Mouse (Mus musculus) lung, adult 2 months (tissue): ENCODE data around the gene Gm4881. TPM values are rescaled to one million over a fixed set of nuclear protein-coding genes. Genes with fewer than 3 reads are reported as not detected.

ENCODE experiments used
- DNase-seq: peaks from one replicate; pipeline ENCODE4 v3.0.0; 2022
- H3K4me1 ChIP-seq: fragments of 200-500 bp; 2 replicates; pipeline ENCODE4 v1.6.1; 2011; ENCODE audit warnings: low read length; ENCODE audit not compliant: control insufficient read depth, insufficient read depth
- H3K4me3 ChIP-seq: fragments of 200-500 bp; replicated peaks from 2 replicates; pipeline ENCODE3; 2011; ENCODE audit warnings: low read depth, mild to moderate bottlenecking, control low read depth, low read length; ENCODE audit errors: extremely low read depth
- CTCF ChIP-seq: fragments of 200-500 bp; IDR thresholded peaks from 2 replicates; pipeline ENCODE4 v1.5.1; 2011; ENCODE audit warnings: mild to moderate bottlenecking, low read length, control low read depth; ENCODE audit not compliant: insufficient read depth
- POLR2A ChIP-seq: fragments of 200-500 bp; IDR thresholded peaks from 2 replicates; pipeline ENCODE4 v1.6.1; 2011; ENCODE audit warnings: low read depth, mild to moderate bottlenecking, control low read depth, low read length, borderline replicate concordance; ENCODE audit errors: extremely low read depth
- WGBS: fragments of 180-500 bp; shearing (Covaris S2); methylation state at CpG from one replicate; pipeline ENCODE4 v1.1.7; 2018; 5-methylcytosine and 5-hydroxymethylcytosine counted together
- polyA plus RNA-seq: library from polyadenylated mRNA; depleted of rRNA; stranded (reverse); fragments of >200 nt; gene quantifications from 2 replicates; pipeline ENCODE4 v1.2.3, GENCODE M21; 2012; rRNA removed

The Gm4881 gene
- not detected in 2 replicates for polyA plus RNA-seq

DNA sequence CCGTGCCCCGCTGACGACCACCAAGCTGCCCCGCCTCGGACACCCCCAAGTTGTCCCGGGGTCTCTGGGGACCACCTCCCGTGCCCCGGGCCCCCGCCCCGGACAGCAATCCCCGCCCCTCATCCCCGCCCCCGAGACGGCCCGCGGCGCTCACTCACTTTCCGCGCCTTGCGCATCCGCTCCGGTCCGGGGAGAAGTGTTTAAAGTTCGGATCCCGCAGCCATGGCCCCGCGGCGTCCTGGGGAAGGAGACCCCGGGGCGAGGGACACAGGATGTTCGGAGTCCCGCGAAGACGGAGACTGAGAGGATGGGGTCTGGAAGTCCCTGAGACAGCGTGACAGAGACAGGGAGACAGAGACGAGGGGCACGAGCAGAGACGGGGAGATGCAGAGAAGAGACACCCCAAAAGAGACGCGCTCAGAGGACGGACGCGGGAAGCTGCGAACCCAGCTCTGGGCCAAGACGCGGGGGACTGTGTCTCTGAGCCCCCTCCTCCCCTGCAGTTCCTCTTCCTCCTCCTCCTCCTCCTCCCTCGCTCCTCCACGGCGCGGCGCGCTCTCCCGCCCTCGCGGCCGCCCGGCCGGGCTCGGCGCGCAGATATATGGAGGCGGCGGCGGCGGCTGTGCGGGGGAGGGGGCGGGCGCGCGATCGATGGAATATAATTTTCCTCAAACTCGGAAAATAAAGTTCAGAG, at the start of gene Gm4881:
Gm4881 (minus strand) TSS at position 238 of the 694 bp plus-strand sequence.
- Histone ChIP-seq H3K4me1 (peaks cover 2% of the 10 kb centered on the region; the same call in 1 of the 2 replicates), H3K4me3 (no peak within 1 kb of the TSS)
- no peak for TF ChIP-seq POLR2A
- no peak for TF ChIP-seq CTCF
- no peak for DNase-seq
- 2% methylated on average over 72 of the region's 72 CpGs for WGBS

DNA sequence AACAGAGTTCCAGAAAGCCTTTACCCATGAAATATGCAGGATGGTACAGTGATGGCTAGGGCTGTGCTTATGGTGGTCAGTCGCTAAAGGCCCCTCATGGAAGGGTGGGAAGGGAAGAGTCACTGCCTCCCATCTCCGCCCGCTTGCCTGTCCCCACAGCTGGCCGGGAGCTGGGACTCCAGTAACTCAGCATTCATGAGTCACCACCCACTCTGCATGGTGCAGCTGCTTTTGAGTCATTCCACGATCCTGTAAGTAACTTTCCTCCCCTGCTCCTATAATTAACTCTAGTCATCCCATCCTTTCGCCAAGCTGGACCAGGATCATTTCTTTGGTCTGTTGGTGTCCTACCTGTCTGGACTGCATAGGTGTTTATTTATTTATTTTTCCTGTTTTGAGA, 48.8 kb upstream of the Gm4881 start:
- no peaks in the 10 kb centered on the region for H3K4me1 ChIP-seq
- TF ChIP-seq CTCF (no peak), POLR2A (no peak)
- DNase-seq = no peak
- no peak overlapping the region for H3K4me3 ChIP-seq
- 73% methylated on average over 6 of the region's 6 CpGs for WGBS

DNA sequence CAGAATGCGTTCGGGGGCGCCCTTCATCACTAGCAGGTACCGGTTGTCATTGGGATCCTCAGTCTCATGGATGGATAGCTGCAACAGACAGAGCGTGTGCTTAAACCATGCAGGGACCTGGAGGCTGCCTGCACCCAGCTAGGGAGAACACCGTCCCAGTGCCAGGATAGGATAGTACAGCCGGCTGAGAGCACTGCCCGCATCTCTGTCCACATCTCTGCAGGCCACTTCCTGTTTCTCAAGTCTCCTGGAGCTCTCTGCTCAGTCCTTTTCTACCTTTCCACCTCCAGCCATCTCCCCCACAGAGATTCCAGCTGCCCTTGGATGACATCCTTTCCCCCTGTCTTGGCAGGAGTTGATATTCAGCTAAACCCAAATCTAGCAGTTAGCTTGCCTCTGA, 46.2 kb upstream of the Gm4881 start:
- WGBS = 79% methylated on average over 8 of the region's 8 CpGs

DNA sequence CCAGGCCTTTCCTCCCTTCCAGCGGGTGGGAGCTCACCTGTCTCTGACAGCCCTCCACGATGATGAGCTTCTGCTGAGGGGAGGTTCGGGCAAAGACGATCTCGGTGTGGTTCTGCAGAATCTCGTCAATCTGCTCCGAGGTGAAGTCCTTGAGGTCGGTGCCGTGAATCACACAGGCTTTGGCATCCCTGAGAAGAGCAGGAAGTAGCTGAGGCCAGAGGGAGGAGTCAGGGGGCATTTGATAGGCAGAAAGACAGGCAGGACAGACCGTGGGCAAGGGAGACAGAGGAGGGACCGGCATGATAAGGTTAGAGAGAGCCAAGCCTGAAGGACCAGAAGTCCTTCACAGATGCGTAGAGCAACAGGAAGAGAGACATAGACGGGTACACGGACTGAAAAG, 43.6 kb upstream of the Gm4881 start:
- TF ChIP-seq POLR2A (no peak), CTCF (no peak)
- DNase-seq = no peak
- H3K4me1 ChIP-seq = no peaks in the 10 kb centered on the region
- 70% methylated on average over 14 of the region's 14 CpGs for WGBS
- H3K4me3 ChIP-seq = no peak overlapping the region

More for the DNA sequence above, 46.2 kb upstream of the Gm4881 start:
- no peak overlapping the region for H3K4me3 ChIP-seq
- no peaks in the 10 kb centered on the region for H3K4me1 ChIP-seq
- TF ChIP-seq POLR2A (no peak), CTCF (no peak)
- DNase-seq = no peak

DNA sequence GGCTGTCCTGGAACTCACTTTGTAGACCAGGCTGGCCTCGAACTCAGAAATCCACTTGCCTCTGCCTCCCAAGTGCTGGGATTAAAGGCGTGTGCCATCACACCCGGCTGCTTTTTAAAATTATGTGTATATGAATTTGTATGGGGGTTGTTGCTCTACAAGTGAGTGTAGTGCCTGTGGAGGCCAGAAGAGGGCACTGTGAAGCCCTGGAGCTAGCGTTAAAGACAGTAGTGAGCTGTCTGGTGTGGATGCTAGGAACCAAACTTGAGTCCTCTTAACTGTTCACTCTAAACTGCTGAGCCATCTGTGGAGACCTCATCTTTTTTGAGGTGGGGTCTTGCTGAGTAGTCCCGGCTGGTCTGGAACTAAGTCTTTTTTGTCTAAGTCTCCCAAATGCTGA, 41.5 kb upstream of the Gm4881 start:
- Histone ChIP-seq H3K4me1 (no peaks in the 10 kb centered on the region), H3K4me3 (no peak overlapping the region)
- no peak for DNase-seq
- 69% methylated on average over 5 of the region's 5 CpGs for WGBS
- no peak for TF ChIP-seq CTCF
- TF ChIP-seq POLR2A = no peak

DNA sequence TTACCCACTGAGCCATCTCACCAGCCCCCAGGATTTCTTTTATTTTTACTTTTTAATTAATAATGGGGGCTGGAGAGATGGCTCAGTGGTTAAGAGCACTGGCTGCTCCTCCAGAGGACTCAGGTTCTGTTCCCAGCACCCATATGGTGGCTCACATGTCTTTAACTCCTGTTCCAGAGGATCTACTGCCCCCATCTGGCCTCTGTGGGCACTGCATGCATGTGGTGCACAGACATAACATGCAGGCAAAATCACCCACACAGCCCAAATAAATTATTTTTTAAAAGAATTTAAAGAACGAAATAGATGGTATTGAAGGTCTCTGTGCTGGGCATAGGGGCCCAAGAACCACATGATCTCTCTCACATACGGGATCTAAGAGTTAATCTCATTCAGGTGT, 40.0 kb upstream of the Gm4881 start:
- no peaks in the 10 kb centered on the region for H3K4me1 ChIP-seq
- no peak overlapping the region for H3K4me3 ChIP-seq
- no peak for DNase-seq
- WGBS = 86% methylated on average over 2 of the region's 2 CpGs
- no peak for TF ChIP-seq CTCF
- TF ChIP-seq POLR2A = no peak

DNA sequence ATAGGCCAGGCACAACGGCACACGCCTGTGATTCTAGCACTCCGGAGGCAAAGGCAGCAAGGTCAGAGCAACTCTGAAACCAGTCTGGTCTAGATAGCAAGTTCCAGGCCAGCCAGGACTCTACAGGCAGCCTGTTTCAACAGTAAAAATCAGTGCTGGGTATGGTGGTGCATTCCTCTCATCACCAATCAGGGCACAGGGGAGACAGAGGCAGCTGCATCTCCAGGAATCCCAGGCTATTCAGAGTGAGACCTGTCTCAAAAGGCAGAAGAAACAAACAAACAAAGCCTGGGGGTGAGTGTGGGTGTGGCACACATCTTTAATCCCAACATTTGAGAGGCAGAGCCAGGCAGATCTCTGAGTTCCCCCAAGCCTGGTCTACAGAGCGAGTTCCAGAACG, 39.1 kb upstream of the Gm4881 start:
- H3K4me1 ChIP-seq = no peaks in the 10 kb centered on the region
- 80% methylated on average over 5 of the region's 5 CpGs for WGBS
- no peak for DNase-seq
- TF ChIP-seq CTCF (no peak), POLR2A (no peak)
- no peak overlapping the region for H3K4me3 ChIP-seq

DNA sequence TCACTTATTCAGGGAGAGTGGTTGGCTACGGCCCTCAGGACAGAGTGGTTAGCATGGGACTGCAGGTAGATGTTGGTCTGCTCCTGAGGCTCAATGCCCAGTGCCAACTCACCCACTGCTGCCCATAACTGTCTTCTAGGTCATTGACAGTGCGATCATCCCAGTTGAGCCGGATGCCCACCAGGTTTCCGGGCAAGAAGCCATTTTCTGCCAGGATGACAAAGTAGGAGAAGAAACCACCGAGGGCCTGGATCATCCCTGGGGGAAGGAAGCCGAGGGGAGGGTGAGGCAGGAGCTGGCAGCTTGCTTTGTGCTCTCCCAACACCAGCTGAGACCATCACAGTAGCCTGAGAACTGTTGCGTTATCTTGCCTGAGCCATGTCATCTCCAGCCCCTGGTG, 36.1 kb upstream of the Gm4881 start:
- WGBS = 69% methylated on average over 7 of the region's 7 CpGs
- TF ChIP-seq POLR2A (no peak), CTCF (no peak)
- DNase-seq = no peak
- Histone ChIP-seq H3K4me1 (no peaks in the 10 kb centered on the region), H3K4me3 (no peak overlapping the region)

DNA sequence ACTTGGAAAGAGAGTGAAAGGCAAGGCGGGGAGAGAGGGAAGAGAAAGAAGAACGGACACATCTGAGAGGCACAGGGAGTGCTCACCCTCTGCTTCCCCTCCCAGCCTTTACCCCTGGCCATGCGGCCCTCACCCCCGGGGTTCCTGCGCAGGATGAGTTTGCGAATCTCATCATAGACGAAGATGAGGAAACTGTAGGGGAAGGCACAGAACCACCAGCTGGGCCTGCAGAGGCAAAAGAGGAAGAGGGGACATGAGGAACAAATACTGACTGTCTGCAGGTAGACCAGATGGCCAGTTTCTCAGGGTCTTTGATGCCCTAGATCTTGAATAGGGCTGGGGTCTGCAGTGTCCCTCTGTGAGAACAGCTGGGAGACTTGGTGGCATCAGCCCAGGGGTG, 34.5 kb upstream of the Gm4881 start:
- no peak for DNase-seq
- TF ChIP-seq POLR2A = no peak
- TF ChIP-seq CTCF = no peak
- H3K4me3 ChIP-seq = no peak overlapping the region
- no peaks in the 10 kb centered on the region for H3K4me1 ChIP-seq
- WGBS = 74% methylated on average over 7 of the region's 7 CpGs

DNA sequence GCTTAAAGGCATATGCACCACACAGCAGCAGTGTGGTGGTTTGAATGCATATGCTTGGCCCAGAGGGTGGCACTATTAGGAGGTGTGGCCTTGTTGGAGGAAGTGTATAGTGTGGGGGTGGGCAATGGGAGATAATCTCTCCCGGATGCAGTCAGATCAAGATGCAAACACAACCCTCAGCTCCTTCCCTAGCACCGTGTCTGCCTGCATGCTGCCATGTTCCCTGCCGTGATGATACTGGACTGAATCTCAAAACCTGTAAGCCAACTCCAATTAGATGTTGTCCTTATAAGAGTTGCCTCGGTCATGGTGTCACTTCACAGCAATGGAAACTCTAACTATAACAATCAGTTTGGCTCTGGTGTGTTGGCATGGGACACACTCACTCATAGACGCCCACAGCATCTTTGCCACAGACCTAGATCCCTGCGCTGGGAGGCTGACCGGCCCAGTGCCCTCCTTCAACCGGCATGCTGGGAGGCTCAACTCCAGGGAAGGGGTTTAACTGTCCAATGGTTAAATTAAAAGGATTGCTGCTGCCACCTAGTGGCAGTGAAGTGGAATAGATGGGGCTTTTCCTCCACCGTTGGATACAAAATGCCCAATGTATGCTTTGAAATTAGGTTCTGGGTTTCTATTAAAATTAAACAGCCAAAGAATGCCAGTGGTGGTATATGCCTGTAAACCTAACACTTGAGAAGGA, 30.8 kb upstream of the Gm4881 start:
- 24% methylated on average over 9 of the region's 9 CpGs for WGBS

More for the DNA sequence above, 30.8 kb upstream of the Gm4881 start:
- peaks cover 2% of the 10 kb centered on the region; the same call in 1 of the 2 replicates for H3K4me1 ChIP-seq
- no peak overlapping the region for H3K4me3 ChIP-seq
- TF ChIP-seq CTCF = peak; percentile 39
- TF ChIP-seq POLR2A = no peak
- peak; percentile 28 for DNase-seq
